Mouse (Mus musculus) spleen, embryonic (tissue): ENCODE measurements around the gene Sox1.

Experiments used
- CTCF ChIA-PET: fragments of 350-600 bp; sonication (Branson Sonifier 250); formaldehyde crosslinking; loops from one replicate; lab custom pipeline; 2022; lab: Charles Lee

The Sox1 gene

DNA sequence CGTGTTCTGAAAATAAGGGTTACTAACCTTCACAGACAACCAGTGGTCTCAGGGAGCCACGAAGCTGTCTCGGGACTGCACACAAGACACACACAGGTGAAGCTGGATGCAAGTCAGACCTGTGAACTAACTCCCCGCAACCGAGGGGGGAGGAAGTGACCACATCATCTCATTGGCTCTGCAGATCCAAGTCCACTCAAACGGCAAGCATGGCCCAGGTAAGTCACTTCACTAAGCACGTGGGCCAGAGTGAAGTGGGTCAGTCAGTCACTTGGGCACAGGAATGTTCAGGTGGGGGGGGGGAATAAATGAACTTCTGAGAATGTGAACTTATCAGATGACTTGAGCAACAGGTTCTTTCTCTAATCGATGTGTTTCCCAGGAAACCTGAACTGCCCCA lies 30.8 kb downstream of the Sox1 start:
- CTCF ChIA-PET, result no interaction called here

DNA sequence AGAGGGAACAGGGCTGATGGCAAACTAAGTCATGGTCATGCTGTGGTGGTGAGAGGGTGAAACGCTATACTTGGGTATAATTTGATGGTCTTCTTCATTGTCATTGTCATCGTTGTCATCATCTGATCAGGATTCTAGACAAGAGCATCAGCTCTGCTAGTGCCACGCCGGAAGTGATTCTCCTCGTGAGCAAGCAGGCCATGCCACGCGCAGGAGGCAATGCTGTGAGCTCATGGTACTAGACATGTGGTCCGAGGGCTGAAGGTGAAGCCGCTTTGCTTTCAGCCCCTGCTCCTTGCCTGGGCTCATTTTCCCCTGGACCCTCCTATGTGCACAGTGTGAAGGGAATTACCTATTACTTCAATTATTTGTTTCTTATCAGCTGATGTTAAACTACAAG lies 32.3 kb downstream of the Sox1 start:
- CTCF ChIA-PET, result no interaction called here

DNA sequence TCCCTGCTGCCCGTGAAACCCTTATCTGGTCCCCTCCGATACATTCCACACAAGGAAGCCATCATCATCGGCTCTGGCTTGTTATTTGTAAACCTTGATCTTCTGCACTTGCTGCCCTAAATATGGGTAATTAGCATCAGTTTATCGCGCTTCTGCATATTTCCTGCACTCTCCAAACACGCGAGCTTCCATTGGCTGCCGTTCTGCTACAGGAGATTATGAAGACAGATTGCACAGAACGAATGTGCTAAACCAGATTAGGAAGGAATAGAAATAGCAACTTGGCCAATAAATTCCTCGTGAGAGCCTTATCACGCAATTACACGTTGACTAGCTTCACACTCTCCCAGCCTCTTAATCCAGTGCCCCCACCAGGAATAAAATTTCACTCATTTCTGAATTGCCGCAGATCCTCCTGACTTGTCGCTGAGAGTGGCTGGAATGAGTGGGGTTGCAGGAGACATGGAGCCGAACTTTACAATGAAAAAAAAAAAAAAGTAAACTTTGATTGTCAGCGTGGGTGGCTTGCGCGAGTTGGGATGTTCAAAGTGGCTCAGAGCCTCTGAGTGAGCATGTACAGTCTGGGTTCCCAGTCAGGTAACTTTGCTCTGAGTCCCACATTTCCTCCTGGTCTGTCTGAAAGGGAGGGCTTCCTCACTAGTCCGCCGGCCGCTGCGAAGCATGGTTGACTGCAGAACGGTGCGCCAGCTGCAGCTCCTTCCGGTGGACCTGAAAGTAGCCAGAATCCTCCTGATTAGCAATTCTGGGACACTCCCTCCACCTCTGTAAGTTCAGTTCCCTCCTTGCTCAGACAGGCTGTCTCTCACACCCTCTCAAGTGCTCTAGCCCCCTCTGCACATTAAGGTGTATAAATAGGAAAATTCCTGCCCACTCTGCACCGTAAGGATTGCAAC lies 33.0 kb downstream of the Sox1 start:
- CTCF ChIA-PET, result no interaction called here

DNA sequence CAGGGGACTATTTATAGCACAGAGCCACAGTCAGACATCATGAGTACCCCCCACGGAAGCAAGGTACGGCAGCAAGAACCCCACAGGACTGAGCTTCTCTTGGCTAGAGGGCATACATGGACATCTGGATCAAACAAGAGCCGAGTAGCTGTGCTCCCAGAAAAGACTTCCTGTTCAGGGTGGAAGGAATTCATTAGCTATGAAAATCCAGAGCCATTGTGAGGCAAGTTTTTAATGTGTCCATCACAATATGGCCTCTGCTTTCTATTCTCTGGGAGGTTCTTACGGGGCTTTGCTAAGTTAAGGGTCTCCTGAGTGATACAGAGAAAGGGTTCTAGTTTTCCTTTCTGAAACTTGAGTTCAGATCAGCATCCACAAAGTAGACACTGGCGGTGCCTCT lies 33.8 kb downstream of the Sox1 start:
- CTCF ChIA-PET, result no interaction called here

DNA sequence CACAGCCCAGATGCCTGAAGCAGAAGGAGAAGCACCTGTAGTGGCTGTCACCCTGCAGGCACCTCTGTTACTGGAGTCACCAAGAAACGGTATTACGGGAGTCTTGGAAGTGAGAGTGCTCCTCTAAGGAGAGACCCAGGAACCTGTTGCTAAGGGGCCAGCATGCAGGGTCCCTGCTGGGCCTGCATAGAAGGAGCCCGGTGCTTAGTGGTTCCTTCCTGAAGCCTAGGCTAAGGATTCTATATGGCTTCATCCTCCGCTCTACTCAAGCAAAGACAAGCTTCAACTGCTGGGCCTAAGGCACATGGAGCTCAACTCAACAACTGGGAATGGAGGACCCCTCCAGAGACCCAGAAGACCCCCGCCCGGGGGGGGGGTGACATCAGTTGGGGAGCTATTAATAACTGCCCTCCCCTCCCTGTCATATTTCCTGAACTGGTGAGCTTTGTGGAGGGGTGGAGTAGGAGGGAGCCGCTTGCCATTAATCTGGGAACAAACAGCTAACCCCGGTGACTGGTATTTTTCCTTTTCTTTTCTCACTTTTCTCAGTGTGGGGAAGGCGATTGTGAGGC lies 34.6 kb downstream of the Sox1 start:
- CTCF ChIA-PET, result no interaction called here

DNA sequence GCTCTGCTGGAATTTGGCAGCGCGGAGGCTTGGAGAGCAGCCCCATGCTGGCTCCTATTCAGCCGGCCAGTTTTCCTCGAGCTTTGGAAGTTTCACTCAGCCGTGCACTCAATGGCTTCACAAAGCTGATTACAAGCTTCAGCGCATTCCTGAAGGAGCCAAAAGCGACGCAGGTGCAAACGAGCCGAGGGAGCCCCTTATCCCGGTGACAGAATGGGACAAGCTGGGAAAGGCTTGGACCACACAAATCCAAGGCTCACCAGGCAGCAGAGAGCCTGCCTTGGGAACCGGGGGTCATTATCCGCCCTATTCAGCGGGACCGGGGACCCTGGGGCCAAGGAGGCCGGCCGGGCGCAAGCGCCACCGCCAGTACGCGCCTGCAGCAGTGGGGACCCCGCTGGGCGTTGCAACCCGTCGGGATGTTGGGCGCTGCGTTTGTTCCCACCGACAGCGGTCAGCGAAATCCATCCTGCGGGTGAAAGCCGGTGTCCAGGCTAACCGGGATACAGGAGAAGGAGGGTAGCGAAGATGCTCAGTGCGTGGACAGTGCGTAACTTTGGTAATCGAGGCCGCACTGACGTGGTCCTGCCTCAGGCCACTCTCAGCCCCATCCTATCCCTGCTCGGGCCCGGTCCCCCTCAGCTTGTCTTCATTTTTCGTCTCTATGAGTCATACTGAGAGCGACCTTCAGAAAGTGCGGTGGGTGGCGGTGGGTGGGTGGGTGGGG lies 35.2 kb downstream of the Sox1 start:
- CTCF ChIA-PET, result no interaction called here

DNA sequence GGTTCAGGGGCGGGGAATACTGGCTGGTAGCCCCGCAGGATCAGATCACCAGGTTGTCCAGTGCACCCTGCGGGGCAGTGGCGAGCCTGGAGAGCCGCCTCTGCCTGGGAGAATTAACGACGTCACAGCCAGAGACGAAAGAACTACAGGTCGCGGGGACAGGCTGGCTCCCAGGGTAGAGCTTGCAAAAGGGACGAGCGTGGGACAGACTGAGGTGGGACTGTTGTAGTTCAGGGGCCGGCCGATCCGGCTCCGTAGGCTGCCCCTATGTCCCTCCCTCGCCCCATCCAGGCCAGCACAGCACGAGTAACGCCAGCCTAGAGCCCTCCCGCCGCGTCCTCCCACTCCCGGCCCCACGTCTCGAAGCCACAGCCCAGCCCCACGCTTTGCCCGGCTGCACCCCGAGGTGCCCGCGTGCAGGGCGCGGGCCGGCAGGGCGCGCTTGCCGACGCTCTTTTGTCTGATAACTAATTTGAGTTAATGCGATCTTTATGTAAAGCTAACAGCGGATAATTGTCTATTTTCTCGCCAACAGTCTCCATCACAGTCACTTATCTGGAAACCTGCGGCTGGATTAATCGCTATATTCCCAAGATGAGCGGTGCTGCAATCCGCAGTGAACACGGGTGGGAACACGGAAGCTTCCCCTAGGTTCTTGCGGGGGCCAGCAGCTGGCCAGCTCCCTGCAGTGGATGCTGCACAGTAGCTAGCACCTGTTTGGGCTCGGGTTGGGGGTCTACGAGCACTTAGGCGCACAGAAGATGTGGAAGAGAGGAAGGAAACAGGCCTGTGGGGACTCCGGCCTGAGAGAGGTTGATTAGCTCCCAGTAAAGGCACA lies 36.0 kb downstream of the Sox1 start:
- CTCF ChIA-PET, result no interaction called here

DNA sequence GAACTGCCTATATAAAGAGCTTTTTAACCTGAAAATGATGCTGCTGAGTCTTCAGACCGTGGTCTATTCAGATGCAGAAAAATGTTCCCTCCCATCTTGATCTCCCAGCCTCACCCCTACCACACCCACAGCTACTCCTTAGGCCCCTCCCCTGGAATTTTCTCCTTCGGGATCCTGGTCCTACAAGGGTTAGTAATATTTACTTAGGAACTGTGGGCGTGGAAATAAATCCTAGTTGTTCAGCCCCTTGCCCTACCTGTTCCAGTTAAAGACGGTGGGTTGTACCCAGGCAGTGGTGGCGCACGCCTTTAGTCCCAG lies 36.6 kb downstream of the Sox1 start:
- CTCF ChIA-PET, result no interaction called here

DNA sequence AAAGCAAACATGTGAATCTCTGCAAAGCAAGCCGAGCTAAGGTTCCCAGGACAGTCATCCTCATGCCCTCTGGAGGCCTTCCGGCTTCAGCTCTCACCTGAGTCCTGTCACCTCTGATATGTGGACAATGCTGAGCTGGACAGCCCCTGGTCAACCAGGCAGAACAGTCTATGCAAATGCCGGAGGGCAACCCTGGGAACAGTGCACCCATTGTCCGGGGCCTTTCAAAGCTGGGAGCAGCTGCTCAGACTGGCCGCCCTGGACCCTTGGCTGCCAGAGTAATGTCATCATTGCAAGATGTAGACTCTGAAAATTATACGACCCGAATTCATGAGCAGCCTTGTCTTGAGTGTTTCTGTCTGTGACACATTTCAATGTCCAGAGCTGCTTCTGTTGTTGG lies 37.5 kb downstream of the Sox1 start:
- CTCF ChIA-PET, result no interaction called here

DNA sequence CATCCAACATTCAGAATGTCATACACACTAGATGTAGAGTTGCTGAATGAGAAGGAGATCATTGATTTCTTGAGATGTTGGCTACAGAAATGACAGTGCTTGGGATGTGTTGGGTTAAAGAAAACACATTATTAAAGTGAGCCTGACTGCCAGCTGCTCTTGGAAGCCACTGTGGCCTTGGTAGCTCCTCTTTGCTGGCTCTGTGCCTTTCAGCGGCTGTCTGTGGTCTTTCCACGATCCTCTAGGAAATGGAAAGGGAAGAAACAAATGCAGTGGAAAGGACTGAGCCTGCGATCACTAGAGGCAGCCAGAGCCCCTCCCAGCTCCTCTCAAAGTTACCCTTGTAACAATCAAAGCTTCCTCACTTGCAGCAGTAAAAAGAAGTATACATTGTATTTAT lies 39.7 kb downstream of the Sox1 start:
- CTCF ChIA-PET, result no interaction called here

DNA sequence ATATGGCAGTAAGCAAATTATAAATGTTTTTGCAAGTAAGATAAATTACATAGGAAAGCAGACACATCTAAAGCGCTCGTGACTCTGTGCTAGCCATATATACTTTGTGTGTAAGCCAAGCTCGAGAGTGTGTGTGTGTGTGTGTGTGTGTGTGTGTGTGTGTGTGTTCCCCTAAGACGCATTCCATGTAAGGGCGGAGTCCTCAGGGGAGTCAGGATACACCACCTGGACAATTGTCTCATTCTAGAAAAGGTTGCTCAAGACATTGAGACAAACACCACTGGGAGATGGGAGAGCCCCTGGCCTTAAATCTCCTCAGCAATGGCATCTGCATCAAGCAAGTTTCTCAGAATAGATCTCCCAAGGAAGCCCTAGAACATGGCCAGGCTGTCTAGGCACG lies 42.9 kb downstream of the Sox1 start:
- CTCF ChIA-PET, result no interaction called here

DNA sequence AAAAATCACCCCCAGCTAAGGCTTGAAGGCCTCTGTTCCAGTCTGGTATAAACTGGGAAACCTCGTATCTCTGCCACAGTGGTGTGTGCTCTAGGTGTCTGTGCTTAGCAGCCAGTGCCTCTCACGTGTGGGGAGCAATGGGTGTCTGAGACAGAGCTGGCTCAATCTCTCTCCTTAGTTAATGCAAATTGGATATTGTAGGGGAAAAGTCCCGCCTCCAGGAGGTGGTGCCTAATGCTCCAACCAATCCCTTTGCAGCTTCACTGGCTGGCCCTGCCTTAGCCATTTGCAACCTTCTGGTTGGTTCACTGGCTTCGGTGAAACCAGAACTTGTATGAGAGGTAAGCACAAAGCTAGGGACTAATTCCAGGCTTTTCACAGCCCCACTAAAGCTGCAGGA lies 43.9 kb downstream of the Sox1 start:
- CTCF ChIA-PET, result no interaction called here

DNA sequence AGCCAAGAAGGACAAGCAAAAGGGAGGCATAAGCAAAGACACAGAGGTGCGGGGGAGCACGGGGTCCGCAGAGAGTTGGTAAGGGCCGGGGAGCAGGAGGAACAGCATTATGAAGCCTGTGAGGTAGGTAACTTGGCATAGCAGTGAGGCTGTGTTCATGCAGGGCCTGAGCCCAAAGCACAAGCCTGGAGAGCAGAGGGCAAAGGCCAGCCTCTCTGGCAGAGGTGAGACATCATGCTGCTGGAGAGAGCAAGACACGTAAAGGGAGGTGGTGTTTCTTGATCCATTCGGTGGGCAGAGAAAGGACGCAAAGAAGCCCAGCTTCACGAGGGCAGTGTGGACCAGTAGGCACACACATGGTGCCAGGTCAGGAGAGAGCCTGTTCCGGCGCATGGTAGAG lies 44.8 kb downstream of the Sox1 start:
- CTCF ChIA-PET, result no interaction called here

DNA sequence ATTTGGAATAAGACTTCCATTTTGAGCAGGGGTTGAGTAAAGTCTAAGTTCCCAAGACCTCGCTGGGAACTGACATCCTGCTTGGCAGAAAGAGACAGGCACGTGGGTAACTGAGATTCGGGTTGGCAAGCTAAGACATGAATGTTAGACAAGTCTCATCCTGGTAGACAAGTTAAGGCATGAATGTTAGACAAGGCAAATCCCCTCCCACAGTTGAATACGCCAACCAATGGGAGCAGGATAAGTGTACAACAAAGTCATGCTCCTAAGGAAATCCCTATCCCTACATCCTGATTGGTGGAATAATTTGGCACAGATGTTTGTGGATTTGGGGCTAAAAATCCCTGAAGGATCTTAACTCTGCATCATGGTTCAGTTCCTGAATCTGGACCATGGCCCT lies 45.9 kb downstream of the Sox1 start:
- CTCF ChIA-PET, result no interaction called here

DNA sequence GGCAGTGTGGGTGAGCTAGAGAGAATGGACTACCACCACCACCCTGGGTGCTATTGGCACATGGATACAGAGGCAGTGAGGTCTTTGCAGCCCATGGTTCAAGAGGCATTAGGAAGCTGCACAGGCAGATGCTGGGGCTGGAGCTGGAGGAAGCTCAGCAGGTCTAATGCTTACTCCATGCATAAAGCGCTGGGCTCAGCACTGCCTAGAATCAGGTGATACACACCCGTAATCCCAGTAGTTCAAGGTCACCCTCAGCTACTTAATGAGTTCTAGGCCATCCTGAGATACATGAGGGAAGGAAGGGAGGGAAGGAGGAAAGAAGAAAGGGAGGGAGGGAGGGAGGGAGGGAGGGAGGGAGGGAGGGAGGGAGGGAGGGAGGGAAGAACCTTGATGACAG lies 50.2 kb downstream of the Sox1 start:
- CTCF ChIA-PET, result no interaction called here

DNA sequence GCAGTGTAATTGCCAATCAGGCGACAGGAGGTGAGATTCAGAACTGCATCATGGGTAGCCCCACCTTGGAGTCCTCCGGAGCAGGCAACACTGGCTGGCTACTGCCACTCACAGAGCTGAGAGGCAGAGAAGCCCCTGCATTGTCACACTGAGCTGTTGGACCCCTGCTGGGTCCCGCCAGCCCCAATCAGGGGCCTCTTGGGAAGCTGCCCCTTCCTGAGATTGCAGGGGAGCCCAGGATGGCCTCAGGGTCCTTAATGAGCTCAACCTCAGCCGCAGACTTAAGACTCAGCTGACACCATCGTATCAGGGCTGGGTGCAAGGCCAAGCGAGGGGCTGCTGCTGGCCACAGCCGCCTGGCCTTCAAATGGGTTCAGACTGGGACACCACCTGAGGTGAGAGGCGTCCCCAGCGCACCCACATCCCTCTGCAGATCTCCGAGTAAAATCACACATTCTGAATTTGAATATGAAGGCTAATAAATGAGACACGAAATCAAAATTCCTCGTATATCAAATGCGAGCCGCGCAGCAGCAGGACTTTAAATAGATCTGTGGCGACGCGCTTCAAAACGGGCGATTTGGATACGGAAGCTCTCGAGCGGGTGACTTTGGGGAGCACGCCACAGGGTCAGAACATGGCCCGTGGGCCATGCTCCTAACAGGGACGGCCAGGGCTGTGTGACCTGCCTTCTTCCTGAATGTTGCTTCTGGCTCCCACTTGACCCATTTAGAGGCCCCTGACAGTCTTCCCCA lies 51.0 kb downstream of the Sox1 start:
- CTCF ChIA-PET, result no interaction called here
